Mouse (Mus musculus): ENCODE data around the gene Mdfic. TPM values are rescaled to one million over a fixed set of nuclear protein-coding genes. Genes with fewer than 3 reads are reported as not detected.

Mdfic gene
- polyA plus RNA-seq, 1 experiment from 2014 or later = 9.1 TPM

- H3K9ac ChIP-seq (replicated peaks; ENCODE audit: low read depth) = no peak overlapping the region
Measured at GRCm38 (mm10) chr6:15837695-15838094, 117.2 kb downstream of the Mdfic start.

GRCm38 (mm10) chr6:15839831-15840230, 119.4 kb downstream of the Mdfic start:
- WGBS = 35% methylated on average over 3 of the region's 3 CpGs
- ATAC-seq (peak; percentile 83), DNase-seq (ENCODE audit: low spot score) (peak; percentile 67)

More at GRCm38 (mm10) chr6:15837695-15838094, 117.2 kb downstream of the Mdfic start:
- H3K4me2 ChIP-seq (replicated peaks; ENCODE audit: low read depth, low read length) = no peak overlapping the region
- no peak overlapping the region for H3K4me3 ChIP-seq (ENCODE audit: low read depth, low read length)
- no peaks in the 10 kb centered on the region for H3K27me3 ChIP-seq (replicated peaks; ENCODE audit: insufficient read depth, low read length)
- no peak for TF ChIP-seq CTCF (IDR thresholded peaks at IDR 0.05)
- no peak for TF ChIP-seq EP300 (IDR thresholded peaks at IDR 0.05)
- ATAC-seq = no peak
- H3K4me1 ChIP-seq (ENCODE audit: insufficient read depth, low read depth, low read length) = no peaks in the 10 kb centered on the region
- no peaks in the 10 kb centered on the region for H3K36me3 ChIP-seq (ENCODE audit: insufficient read depth, low read length)
- DNase-seq (ENCODE audit: low spot score) = no peak
- H3K9me3 ChIP-seq (ENCODE audit: low read length) = no peaks in the 10 kb centered on the region
- H3K27ac ChIP-seq (ENCODE audit: low read length) = no peak overlapping the region
- 85% methylated on average over 3 of the region's 3 CpGs for WGBS

GRCm38 (mm10) chr6:15840429-15840828, 120.0 kb downstream of the Mdfic start:
- no peak for ATAC-seq
- TF ChIP-seq EP300 (IDR thresholded peaks at IDR 0.05) = no peak
- no peak for TF ChIP-seq CTCF (IDR thresholded peaks at IDR 0.05)
- Histone ChIP-seq H3K9me3 (ENCODE audit: low read length) (no peaks in the 10 kb centered on the region), H3K27ac (ENCODE audit: low read length) (no peak overlapping the region), H3K36me3 (ENCODE audit: insufficient read depth, low read length) (no peaks in the 10 kb centered on the region), H3K4me1 (ENCODE audit: insufficient read depth, low read depth, low read length) (no peaks in the 10 kb centered on the region), H3K27me3 (replicated peaks; ENCODE audit: insufficient read depth, low read length) (no peaks in the 10 kb centered on the region), H3K4me3 (ENCODE audit: low read depth, low read length) (no peak overlapping the region), H3K9ac (replicated peaks; ENCODE audit: low read depth) (no peak overlapping the region), H3K4me2 (replicated peaks; ENCODE audit: low read depth, low read length) (no peak overlapping the region)
- WGBS = 83% methylated on average over 2 of the region's 2 CpGs
- no peak for DNase-seq (ENCODE audit: low spot score)

More at GRCm38 (mm10) chr6:15839831-15840230, 119.4 kb downstream of the Mdfic start:
- no peaks in the 10 kb centered on the region for H3K36me3 ChIP-seq (ENCODE audit: insufficient read depth, low read length)
- H3K9me3 ChIP-seq (ENCODE audit: low read length) = no peaks in the 10 kb centered on the region
- no peak for TF ChIP-seq CTCF (IDR thresholded peaks at IDR 0.05)
- TF ChIP-seq EP300 (IDR thresholded peaks at IDR 0.05) = peak; percentile 74
- H3K27ac ChIP-seq (ENCODE audit: low read length) = no peak overlapping the region
- no peaks in the 10 kb centered on the region for H3K4me1 ChIP-seq (ENCODE audit: insufficient read depth, low read depth, low read length)
- H3K4me3 ChIP-seq (ENCODE audit: low read depth, low read length) = no peak overlapping the region
- no peak overlapping the region for H3K4me2 ChIP-seq (replicated peaks; ENCODE audit: low read depth, low read length)
- no peak overlapping the region for H3K9ac ChIP-seq (replicated peaks; ENCODE audit: low read depth)
- H3K27me3 ChIP-seq (replicated peaks; ENCODE audit: insufficient read depth, low read length) = no peaks in the 10 kb centered on the region

GRCm38 (mm10) chr6:15841476-15842209, 121.2 kb downstream of the Mdfic start:
- DNase-seq (ENCODE audit: low spot score) (no peak), ATAC-seq (no peak)
- H3K4me2 ChIP-seq (replicated peaks; ENCODE audit: low read depth, low read length) = no peak overlapping the region
- H3K27ac ChIP-seq (ENCODE audit: low read length) = no peak overlapping the region
- no peaks in the 10 kb centered on the region for H3K4me1 ChIP-seq (ENCODE audit: insufficient read depth, low read depth, low read length)
- H3K27me3 ChIP-seq (replicated peaks; ENCODE audit: insufficient read depth, low read length) = no peaks in the 10 kb centered on the region
- no peaks in the 10 kb centered on the region for H3K9me3 ChIP-seq (ENCODE audit: low read length)
- TF ChIP-seq CTCF (IDR thresholded peaks at IDR 0.05) = no peak
- no peak for TF ChIP-seq EP300 (IDR thresholded peaks at IDR 0.05)
- no peak overlapping the region for H3K4me3 ChIP-seq (ENCODE audit: low read depth, low read length)
- 70% methylated on average over 5 of the region's 5 CpGs for whole genome bisulfite sequencing
- H3K9ac ChIP-seq (replicated peaks; ENCODE audit: low read depth) = no peak overlapping the region
- no peaks in the 10 kb centered on the region for H3K36me3 ChIP-seq (ENCODE audit: insufficient read depth, low read length)

GRCm38 (mm10) chr6:15843295-15843694, 122.8 kb downstream of the Mdfic start:
- Histone ChIP-seq H3K4me3 (ENCODE audit: low read depth, low read length) (no peak overlapping the region), H3K36me3 (ENCODE audit: insufficient read depth, low read length) (no peaks in the 10 kb centered on the region)

DNA sequence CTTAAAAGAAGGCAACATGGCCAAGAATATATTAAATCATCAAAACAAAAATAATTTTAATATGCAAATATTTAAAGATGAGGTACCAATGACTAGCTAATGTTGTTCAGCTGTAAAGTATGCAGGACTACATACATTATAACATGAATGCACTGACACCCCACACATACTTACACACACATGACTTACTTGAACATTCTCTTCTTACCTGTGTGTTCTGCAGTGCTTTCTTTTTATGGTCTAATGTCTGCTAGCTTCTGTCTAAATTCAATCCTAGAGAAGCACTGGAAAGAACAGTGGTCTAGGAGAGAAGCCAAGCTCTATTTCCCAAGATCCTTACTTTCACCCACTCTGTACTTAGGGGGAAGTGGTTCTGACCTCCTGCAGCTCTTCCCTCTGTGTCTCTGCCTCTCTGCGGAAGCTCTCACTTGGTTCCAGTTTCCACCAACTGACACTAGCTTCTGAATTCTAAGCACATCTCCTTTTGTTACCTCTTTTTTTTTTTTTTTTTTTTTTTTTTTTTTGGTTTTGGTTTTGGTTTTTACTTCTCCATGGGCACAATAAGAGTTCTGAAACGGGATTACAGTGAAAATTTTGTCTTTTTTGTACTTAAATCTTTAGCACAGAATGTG, 125.4 kb downstream of the Mdfic start:
- DNase-seq (ENCODE audit: low spot score) (peak; percentile 39), ATAC-seq (no peak)
- Histone ChIP-seq H3K4me1 (ENCODE audit: insufficient read depth, low read depth, low read length) (no peaks in the 10 kb centered on the region), H3K9me3 (ENCODE audit: low read length) (no peaks in the 10 kb centered on the region), H3K27ac (ENCODE audit: low read length) (no peak overlapping the region), H3K4me3 (ENCODE audit: low read depth, low read length) (no peak overlapping the region), H3K27me3 (replicated peaks; ENCODE audit: insufficient read depth, low read length) (no peaks in the 10 kb centered on the region), H3K9ac (replicated peaks; ENCODE audit: low read depth) (no peak overlapping the region), H3K36me3 (ENCODE audit: insufficient read depth, low read length) (no peaks in the 10 kb centered on the region), H3K4me2 (replicated peaks; ENCODE audit: low read depth, low read length) (no peak overlapping the region)
- TF ChIP-seq CTCF (IDR thresholded peaks at IDR 0.05) (no peak), EP300 (IDR thresholded peaks at IDR 0.05) (no peak)
- 54% methylated on average over 2 of the region's 2 CpGs for WGBS

More at GRCm38 (mm10) chr6:15843295-15843694, 122.8 kb downstream of the Mdfic start:
- WGBS = 88% methylated on average over 3 of the region's 3 CpGs
- ATAC-seq = no peak
- TF ChIP-seq EP300 (IDR thresholded peaks at IDR 0.05) (no peak), CTCF (IDR thresholded peaks at IDR 0.05) (no peak)
- Histone ChIP-seq H3K27ac (ENCODE audit: low read length) (no peak overlapping the region), H3K27me3 (replicated peaks; ENCODE audit: insufficient read depth, low read length) (no peaks in the 10 kb centered on the region), H3K9me3 (ENCODE audit: low read length) (no peaks in the 10 kb centered on the region), H3K9ac (replicated peaks; ENCODE audit: low read depth) (no peak overlapping the region), H3K4me1 (ENCODE audit: insufficient read depth, low read depth, low read length) (no peaks in the 10 kb centered on the region), H3K4me2 (replicated peaks; ENCODE audit: low read depth, low read length) (no peak overlapping the region)
- no peak for DNase-seq (ENCODE audit: low spot score)
